Mouse (Mus musculus) C2C12 (cell line): ENCODE results near the gene Nek2. TPM values are rescaled to one million over a fixed set of nuclear protein-coding genes. Genes with fewer than 3 reads are reported as not detected.

Experiments
- H3K27me3 ChIP-seq: one replicate; pipeline ENCODE4 v1.6.1; 2011; ENCODE audit not compliant: control insufficient read depth, insufficient read depth, insufficient read length
- H3K36me3 ChIP-seq: one replicate; pipeline ENCODE4 v1.6.1; 2011; ENCODE audit not compliant: control insufficient read depth, insufficient read depth
- H3K4me3 ChIP-seq: one replicate; pipeline ENCODE4 v1.5.1; 2011; ENCODE audit warnings: mild to moderate bottlenecking, control low read depth; ENCODE audit not compliant: poor library complexity, insufficient read depth, severe bottlenecking
- H3K79me2 ChIP-seq: one replicate; pipeline ENCODE4 v1.6.1; 2011; ENCODE audit not compliant: control insufficient read depth, insufficient read depth
- H3K79me3 ChIP-seq: one replicate; pipeline ENCODE4 v1.6.1; 2011; ENCODE audit warnings: low read depth, control low read depth
- H3ac ChIP-seq: one replicate; pipeline ENCODE3; 2011; ENCODE audit warnings: low read depth; ENCODE audit not compliant: control insufficient read depth, insufficient read length
- CEBPB ChIP-seq: IDR thresholded peaks from one replicate; pipeline ENCODE4 v1.6.1; 2011; ENCODE audit warnings: low read depth, mild to moderate bottlenecking, control low read depth, moderate library complexity
- CTCF ChIP-seq: IDR thresholded peaks from one replicate; pipeline ENCODE4 v1.5.1; 2011; ENCODE audit not compliant: control insufficient read depth, insufficient read depth, insufficient read length
- FOSL1 ChIP-seq: IDR thresholded peaks from one replicate; pipeline ENCODE4 v1.8.0; 2011; ENCODE audit warnings: mild to moderate bottlenecking, low read length; ENCODE audit not compliant: poor library complexity, insufficient read depth, severe bottlenecking
- MAX ChIP-seq: IDR thresholded peaks from one replicate; pipeline ENCODE4 v1.6.1; 2011; ENCODE audit warnings: mild to moderate bottlenecking, control low read depth
- MYOD1 ChIP-seq: IDR thresholded peaks from one replicate; pipeline ENCODE4 v1.6.1; 2011; ENCODE audit warnings: low read depth; ENCODE audit not compliant: control insufficient read depth, insufficient read length
- MYOG ChIP-seq: IDR thresholded peaks from one replicate; pipeline ENCODE4 v1.6.1; 2011; ENCODE audit not compliant: control insufficient read depth, insufficient read length; ENCODE audit errors: extremely low read depth
- USF1 ChIP-seq: IDR thresholded peaks from one replicate; pipeline ENCODE4 v1.6.1; 2011; ENCODE audit warnings: low read depth, mild to moderate bottlenecking, control low read depth, moderate library complexity
- long read RNA-seq, 2 experiments: library from polyadenylated mRNA; unstranded; transcript quantifications; one replicate each; pipeline ENCODE4 v2.0.0; 2019 to 2020
- polyA plus RNA-seq: library from polyadenylated mRNA; unstranded; fragments of >200 nt; fragmentation: generic; extraction: Trizol; gene quantifications from one replicate; pipeline ENCODE4 v1.2.1, GENCODE M21; 2012; ENCODE audit warnings: missing spikeins

Nek2 gene
- 47.6 TPM for polyA plus RNA-seq
- long read RNA-seq, experiment 1, transcript Nek2-201 (8 exons, 3,227 nt), result major isoform, 19 of 29 reads
- long read RNA-seq, experiment 1, partial matches to known transcripts, result 1 of 29 reads
- long read RNA-seq, experiment 1, other reads (novel, unspliced or antisense), result 8 of 29 reads
- long read RNA-seq, experiment 2, transcript Nek2-201 (8 exons, 3,227 nt), result major isoform, 569 of 671 reads
- long read RNA-seq, experiment 2, partial matches to known transcripts, result 12 of 671 reads
- long read RNA-seq, experiment 2, other reads (novel, unspliced or antisense), result 90 of 671 reads

GRCm38 (mm10) chr1:191821326-191822091 lies at the start of gene Nek2:
TSS of gene Nek2 (plus strand) at chr1:191821444.
- Histone ChIP-seq H3K27me3 (no peaks in the 10 kb centered on the region), H3K36me3 (peaks cover 41% of the 10 kb centered on the region), H3K79me3 (peaks cover 7% of the 10 kb centered on the region), H3K79me2 (peaks cover 30% of the 10 kb centered on the region), H3K4me3 (peak within 1 kb of the TSS; percentile 94), H3ac (peak within 1 kb of the TSS; percentile 98)
- TF ChIP-seq MAX (no peak), CTCF (no peak), CEBPB (no peak), USF1 (peak; percentile 93), MYOD1 (no peak), MYOG (no peak)

- TF ChIP-seq MAX (no peak), CEBPB (no peak), MYOG (no peak), CTCF (no peak), FOSL1 (no peak), MYOD1 (no peak), USF1 (no peak)
- Histone ChIP-seq H3K79me3 (no peaks in the 10 kb centered on the region), H3K36me3 (peaks cover 77% of the 10 kb centered on the region), H3K79me2 (no peaks in the 10 kb centered on the region), H3ac (no peak overlapping the region), H3K4me3 (no peak overlapping the region), H3K27me3 (no peaks in the 10 kb centered on the region)
Observed at GRCm38 (mm10) chr1:191774106-191774505, 47.1 kb upstream of the Nek2 start.

- peaks cover 80% of the 10 kb centered on the region for H3K36me3 ChIP-seq
Observed at GRCm38 (mm10) chr1:191775116-191775515, 46.1 kb upstream of the Nek2 start.

GRCm38 (mm10) chr1:191777521-191777920 lies 43.7 kb upstream of the Nek2 start:
- no peak for TF ChIP-seq MYOG
- no peaks in the 10 kb centered on the region for H3K27me3 ChIP-seq
- H3K79me3 ChIP-seq, result no peaks in the 10 kb centered on the region
- H3ac ChIP-seq, result no peak overlapping the region
- H3K36me3 ChIP-seq, result peaks cover 80% of the 10 kb centered on the region
- H3K4me3 ChIP-seq, result no peak overlapping the region
- no peaks in the 10 kb centered on the region for H3K79me2 ChIP-seq

More at GRCm38 (mm10) chr1:191775116-191775515, 46.1 kb upstream of the Nek2 start:
- H3K79me3 ChIP-seq, result no peaks in the 10 kb centered on the region
- H3K79me2 ChIP-seq, result no peaks in the 10 kb centered on the region
- no peaks in the 10 kb centered on the region for H3K27me3 ChIP-seq
- H3K4me3 ChIP-seq, result no peak overlapping the region
- no peak for TF ChIP-seq FOSL1
- TF ChIP-seq CEBPB, result no peak
- no peak for TF ChIP-seq MYOD1
- no peak for TF ChIP-seq MAX
- TF ChIP-seq CTCF, result no peak
- no peak for TF ChIP-seq MYOG
- no peak for TF ChIP-seq USF1
- no peak overlapping the region for H3ac ChIP-seq

GRCm38 (mm10) chr1:191780470-191780869 lies 40.8 kb upstream of the Nek2 start:
- Histone ChIP-seq H3K79me2 (no peaks in the 10 kb centered on the region), H3K36me3 (peaks cover 54% of the 10 kb centered on the region), H3K27me3 (no peaks in the 10 kb centered on the region), H3K79me3 (no peaks in the 10 kb centered on the region), H3ac (no peak overlapping the region), H3K4me3 (no peak overlapping the region)
- TF ChIP-seq FOSL1 (no peak), MYOD1 (no peak), USF1 (no peak), CEBPB (no peak), CTCF (no peak), MYOG (no peak), MAX (no peak)

- Histone ChIP-seq H3K79me3 (no peaks in the 10 kb centered on the region), H3ac (no peak overlapping the region), H3K27me3 (no peaks in the 10 kb centered on the region), H3K4me3 (no peak overlapping the region), H3K79me2 (no peaks in the 10 kb centered on the region), H3K36me3 (peaks cover 13% of the 10 kb centered on the region)
- TF ChIP-seq MYOG (no peak), CEBPB (no peak), FOSL1 (no peak), CTCF (no peak), MAX (no peak), MYOD1 (no peak), USF1 (no peak)
Observed at GRCm38 (mm10) chr1:191785108-191785507, 36.1 kb upstream of the Nek2 start.
